Mouse (Mus musculus) spleen, postnatal 36 days (tissue): Measurements from ENCODE around the gene Pfkp.
A peak's percentile ranks its signal among the peaks of the same experiment; 100 is the strongest.

Source experiments
- DNase-seq, 2 experiments: peaks; one replicate each; pipeline ENCODE4 v3.0.0; 2022; ENCODE audit warnings: low spot score in 2 of 2, mixed read lengths in 1 of 2

The Pfkp gene

DNA sequence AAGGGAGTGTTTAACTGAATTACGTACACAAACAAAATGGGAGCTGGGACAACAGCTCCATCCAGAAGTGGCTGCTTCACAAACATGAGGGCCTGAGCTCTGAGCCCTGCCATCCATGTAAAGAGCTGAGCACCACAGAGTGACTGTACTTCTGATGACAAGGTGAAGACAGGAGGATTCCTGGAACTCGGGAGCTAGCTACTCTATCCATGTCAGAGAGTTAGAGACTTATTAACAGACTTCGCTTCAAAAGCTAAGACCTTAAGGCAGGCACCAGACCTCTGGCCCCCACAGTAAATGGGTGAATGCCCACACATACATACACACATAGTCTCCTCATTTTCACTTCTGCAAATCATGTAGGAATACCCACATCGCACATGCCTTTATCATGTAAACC lies 11.6 kb downstream of the Pfkp start:
- DNase-seq = no peak

DNA sequence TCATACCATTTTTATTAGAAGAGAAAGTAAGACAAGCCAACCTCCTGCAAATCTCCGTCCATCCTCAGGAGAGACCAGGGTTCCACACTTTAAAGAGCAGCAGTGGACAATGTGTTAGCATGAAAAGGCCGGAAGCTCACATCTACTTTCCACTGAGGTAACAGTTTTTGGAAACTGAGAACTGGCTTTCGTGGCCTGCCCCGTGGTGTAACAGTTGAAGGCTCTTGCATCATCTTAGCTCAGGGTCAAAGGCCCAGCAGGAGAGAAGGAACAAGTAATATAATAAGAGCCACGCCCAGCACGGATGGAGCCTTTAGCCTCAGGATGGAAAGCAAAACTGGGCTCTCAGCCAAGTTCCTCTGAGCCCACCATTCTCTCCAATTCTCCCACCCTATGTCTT lies 12.1 kb downstream of the Pfkp start:
- peak in 1 of 2 experiments; percentile 48 for DNase-seq

DNA sequence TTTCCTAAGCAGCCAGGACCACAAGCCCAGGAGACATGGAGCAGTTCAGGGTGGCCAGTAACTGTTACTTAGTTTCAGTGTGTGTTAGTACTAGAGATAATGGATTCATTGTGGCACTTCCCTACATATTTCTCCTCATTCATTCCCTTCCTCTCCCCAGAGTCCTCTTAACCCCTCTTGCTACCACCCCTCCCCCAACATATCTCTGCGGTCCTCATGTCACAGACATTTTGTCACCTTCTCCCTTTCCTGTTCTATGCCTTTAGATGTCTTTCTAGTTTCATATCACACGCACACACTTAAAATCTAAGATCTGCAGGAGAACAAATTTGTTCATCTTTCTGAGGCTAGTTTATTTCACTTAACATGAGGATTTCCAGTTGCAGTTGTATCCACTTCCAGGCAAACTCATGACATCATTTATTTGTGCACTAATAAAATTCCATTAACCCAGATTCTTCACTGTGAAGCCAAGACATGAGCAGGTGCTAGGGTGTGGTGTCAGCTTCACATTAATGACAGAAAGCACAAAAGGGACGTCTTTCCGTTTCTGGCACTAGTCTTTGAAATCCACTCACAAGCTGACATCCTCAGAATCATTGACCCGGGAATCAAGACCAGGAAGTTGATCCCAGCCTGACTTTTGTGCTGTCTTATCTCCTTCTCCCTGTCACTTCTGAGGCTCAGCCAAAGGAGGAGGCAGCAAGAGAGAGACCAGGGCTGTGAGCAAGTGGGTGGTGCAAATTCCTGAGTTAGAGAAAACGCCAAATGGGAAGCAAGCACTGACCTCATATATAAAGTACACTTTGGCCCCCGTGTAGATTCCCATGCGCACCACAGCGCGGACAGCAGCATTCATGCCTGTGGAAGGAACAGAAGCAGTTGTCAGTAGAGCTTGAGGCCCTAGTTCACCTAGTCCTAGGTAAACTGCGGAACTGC lies 13.2 kb downstream of the Pfkp start:
- DNase-seq = no peak

DNA sequence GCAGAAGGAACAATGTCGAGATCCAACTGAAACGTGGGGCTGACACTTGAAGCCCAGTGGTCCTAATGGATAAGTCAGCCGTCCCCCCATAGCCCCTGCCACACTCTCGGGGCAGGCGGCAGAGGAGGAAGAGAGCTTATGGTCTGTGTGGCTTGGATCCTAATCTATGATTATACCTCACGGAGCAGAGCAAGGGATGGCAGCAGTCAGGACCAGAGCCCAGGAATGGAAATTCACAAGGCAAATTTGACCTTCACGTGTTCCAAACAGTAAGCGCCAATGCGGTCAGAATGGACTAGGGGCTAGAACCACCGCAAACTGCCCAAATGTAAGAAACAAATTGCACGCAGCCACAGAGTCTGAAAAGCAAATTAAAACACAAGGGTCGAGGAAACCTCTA lies 14.5 kb downstream of the Pfkp start:
- no peak for DNase-seq

DNA sequence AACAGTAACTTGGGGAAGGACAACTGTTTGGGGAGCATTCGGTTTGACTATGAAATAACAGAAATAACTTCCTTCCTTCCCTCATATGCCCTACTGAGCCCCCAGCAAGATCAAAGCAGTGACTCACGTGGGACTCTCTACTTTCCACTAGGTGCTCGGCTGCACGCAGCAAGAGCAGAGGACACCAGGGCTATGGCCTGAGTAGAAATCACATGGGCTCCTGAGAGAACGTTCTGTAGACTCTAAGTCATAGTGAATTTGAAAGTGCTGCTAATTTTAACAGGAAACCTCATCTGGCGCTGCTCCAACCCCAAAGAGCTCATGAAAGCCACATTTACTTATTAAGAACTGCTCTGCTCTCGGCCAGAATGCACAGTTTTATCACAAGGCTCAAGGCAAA lies 15.1 kb downstream of the Pfkp start:
- peak; percentile 69 to 71 for DNase-seq

DNA sequence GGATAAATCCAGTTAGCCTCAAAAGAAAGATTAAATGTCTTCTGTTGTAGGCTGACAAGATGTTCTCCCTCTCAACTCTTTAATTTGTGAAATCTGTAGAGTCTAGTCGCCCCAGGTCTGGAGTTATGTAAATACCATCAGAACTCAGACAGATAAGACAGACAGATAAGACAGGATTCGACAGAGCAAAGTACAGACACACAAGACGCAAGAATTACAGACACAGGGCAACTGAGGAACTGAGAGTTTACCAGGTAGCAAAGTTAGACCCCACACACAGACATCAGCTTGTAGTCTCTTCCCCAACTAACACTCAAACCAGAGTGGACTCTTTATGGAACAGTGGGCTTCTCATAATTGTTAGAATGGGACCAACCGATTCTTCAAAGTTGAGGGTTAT lies 15.6 kb downstream of the Pfkp start:
- no peak for DNase-seq

DNA sequence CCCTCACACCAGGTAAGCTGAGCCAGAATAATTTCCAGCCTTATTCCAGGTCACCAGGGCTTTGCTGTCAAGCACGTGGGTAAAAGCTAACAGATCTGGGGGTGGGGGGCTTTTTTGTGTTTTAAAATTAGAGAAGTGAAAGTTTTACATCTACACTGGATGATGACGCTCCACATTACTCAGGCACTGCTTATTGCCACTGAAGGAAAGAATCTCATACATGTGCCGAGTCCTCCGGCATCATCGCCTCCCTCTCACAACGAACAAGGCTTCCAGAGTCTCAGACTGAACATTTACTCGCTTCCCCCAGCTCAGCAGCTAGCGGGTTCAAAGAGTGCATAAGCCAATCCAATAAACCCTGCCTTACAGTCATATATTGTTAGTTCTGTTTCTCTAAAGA lies 16.1 kb downstream of the Pfkp start:
- DNase-seq = peak in 1 of 2 experiments; percentile 29

DNA sequence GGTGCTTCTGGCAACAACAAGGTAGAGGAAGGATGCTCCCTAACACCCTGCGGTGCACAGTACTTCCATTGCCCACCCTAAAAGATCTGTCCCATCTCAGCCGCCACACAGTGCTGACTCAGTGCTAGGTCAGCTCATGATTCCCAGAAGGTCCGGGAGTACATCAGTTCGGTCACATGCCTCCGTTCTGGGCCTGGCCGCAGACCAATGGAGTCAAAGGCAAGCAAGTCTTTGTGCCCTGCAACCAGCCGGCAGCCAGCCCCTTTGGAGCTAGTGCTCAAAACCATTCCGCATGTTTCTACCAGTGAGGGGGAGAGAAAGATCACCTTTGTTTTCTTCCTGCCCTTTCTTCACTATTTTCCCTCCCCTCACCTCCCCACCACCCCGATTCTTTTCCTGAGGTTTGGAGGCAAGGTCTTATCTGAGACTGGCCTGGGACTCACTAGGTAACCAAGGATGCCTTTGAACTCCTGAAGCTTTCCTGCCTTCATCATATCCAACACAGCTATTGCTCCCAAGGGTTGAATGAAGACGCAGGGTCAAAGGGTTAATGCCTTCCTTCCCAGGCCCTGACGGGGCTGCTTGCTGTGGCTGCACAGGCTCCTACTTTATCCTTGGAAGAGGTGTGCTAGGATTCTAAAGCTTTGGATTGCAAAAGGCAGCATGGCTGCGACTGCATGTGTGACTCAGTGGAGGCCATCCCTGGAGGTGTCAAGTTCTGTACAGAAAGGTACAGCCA lies 16.6 kb downstream of the Pfkp start:
- DNase-seq = no peak

DNA sequence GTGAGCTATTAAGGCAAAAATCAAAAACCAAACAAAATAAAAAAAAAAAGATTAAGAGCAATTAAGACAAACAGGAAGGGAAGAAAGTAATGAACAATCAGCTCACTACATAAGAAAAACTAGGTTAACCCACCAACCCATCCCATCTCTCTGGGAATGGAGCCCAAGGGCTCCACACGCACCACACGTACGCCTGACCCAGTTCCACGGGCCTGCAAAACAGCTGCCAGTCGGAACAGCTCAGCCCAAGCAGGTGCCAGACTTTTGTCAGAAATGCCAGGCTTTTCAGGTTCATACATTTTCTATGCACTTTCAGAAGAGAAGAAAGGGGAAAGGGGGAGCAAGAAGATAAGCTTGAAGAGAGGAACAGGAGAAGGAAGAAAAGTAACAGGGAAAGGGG lies 17.9 kb downstream of the Pfkp start:
- DNase-seq = no peak

DNA sequence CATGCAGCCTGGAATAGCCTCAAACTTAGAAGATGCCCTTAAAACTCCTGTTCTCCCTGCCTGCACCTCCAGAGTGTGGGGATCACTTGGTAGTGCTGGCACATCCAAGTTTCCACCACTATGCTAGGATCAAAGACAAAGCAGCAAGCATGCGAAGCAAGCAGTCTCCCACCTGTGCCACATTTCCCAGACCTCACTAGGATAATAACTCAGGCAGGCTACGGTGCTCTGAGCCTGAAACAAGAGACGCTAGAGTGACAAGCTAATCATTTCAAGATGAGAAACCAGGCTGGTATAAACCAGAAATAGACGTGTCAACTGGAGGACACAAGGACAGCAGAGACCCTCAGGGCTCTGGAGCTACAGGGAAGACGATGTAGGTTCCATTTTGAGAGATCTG lies 18.6 kb downstream of the Pfkp start:
- DNase-seq = no peak

DNA sequence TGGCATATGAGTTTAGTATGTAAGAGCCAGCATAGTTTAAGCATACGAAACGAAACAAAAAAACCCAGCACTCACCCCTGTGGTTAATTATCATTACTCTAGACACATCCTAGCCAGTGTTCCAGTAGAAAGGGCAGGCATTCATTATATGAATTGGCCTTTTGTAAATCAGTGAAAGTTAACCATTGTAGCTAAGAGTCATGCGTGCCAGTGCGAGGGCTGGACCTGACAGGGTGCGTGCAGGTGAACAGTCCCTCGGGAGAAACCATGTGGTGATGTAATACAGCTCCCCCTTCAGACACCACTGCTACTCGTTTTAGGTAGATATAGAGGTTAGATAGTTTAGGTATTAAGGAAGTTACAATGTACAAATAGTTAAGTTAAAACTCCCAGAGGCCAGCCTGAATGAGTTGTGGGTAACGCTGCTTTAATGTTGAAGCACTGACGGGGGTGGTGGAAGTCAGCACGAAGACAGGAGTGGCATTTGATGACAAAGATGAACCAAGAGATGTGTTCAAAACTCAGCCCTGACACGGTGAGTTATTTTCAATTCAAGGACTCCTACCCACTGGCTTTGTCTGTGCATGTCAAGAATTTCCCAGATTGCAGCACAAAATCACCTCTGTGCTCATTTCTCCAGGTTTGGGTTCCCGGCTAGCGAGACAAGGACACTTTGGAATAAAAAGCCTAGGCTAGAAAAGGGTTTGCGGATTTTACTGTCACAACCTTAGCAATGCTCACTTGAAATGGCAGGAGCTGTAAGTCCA lies 19.4 kb downstream of the Pfkp start:
- DNase-seq = no peak

DNA sequence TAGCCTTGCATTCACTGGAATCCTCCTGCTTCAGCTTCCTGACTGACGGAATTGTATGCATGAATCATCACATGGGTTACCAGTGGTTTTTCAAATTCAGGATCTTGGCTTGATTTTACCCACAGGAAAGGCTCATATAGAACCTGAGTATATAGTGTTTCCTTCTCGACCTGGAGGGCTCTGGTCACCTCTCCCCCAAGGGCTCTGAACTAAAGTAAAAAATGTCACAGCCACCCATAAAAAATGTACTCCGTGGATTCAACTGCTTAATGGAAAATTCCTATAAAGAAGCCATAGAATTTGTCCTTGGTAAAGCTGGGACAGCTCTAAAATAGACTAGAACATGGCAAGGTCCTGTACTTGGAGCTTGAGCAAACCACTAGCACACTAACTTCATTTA lies 20.3 kb downstream of the Pfkp start:
- no peak for DNase-seq

DNA sequence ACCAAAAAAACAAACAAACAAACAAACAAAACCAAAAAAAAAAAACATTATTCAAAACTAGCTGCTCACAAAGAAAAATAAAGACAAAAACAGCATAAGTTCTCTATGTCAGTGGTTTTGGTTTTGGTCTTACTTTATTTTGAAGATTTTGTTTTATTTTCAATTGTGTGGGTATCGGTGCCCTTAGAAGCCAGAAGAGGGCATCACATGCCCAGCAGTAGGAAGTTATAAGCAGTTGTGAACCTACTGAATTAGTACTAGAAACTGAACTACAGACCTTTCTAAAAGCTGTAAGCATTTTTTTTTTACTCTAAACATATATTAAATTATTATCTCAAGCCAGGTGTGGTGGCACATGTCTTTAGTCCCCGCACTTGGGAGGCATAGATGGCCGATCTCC lies 21.2 kb downstream of the Pfkp start:
- DNase-seq = no peak

DNA sequence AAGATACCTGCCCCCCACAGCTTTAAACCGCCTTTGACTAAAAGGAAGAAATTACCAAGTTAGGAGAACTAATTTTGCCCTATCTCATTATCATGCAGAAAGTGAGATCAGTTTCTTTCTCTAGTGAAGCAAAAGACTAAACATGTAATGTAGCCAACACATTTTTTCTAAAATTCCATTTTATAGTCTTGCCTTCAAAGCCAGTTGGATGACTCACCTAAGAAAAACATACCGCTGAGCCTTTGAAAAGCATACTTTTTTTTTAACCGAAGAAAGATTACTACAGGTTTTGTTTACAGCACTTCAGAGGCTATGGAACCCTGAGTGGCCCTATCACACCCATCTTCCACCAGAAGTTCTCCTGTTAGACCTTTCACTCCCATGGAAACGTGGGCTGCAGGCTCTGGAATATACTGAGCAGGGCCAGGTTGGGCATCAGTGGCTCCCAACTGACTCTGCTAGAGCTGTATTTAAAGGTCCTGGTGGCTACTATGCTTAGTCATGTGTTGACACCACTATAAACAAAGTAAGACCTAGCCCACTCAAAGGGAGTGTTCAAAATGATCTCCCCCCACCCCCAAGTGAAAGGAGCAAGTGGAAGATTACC lies 22.0 kb downstream of the Pfkp start:
- DNase-seq = no peak

DNA sequence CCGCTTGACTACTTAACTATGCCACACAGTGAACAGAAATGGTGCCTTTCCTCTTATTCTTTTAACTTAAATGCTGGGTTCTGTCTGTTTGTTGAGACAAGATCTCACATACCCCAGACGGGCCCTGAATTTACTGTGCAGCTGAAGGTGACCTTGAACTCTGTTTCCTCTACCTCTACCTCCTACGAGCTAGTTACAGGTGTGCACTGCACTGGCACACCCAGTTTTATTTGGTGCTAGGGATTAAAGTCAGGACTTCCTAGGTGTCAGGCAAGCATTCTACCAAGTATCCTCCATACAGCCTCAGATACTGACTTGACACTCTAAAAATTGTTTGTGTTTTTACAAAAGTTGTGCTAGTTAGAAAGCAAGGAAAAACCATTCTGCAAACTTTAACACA lies 22.6 kb downstream of the Pfkp start:
- no peak for DNase-seq

DNA sequence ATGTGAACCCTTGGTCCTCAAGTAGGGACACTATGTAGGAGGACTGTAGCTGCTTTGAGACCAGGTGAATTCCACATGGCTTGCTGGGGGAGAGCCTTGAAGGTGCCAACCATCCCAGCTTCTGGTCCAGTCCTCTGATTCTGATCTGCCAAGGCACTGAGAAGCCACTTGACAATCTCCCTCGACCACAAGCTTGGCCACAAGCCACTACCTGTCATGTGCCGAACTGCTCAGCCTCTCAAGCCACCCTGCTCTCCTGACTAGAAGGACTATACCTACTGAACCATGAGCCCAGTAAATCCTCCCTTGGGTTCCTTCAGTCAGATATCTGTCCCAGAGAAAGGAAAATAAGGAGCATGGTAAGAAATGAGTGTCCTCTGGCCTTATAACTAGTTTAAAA lies 24.0 kb downstream of the Pfkp start:
- DNase-seq = no peak

DNA sequence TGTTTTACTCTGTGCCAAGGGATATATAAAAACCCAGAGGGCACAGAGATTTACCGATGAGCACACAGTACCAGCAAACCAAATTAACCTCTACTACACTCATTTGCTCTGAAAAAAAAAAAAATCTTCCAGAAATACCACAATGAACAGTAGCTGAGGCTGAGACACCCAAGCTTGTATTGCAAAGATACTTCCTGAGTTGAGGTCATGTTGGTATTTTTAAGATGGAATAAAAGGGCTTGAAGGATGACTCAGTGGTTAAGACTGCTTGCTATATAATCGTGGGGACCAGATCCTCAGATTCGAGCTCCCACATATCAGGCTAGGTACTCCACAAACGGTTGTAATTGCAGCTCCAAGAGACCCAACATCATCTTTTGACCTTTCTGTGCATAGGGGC lies 24.5 kb downstream of the Pfkp start:
- no peak for DNase-seq

DNA sequence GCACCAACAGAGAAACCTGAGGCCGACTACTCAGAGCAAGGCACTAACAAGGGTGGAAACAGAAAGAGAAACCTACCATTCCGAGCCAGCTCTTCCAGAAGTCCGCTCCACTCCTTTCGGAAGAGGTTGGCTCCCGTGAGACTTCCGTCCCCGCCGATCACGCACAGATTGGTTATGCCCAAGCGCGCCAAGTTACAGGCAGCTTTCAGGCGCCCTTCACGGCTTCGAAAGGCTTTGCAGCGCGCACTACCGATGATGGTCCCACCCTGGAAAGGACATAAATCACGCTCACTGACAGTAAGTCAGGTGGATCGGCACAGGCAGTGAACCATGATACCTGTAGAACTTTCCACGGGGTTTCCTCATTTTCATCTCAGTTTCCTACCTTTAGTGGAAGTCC lies 26.7 kb downstream of the Pfkp start:
- DNase-seq = no peak

DNA sequence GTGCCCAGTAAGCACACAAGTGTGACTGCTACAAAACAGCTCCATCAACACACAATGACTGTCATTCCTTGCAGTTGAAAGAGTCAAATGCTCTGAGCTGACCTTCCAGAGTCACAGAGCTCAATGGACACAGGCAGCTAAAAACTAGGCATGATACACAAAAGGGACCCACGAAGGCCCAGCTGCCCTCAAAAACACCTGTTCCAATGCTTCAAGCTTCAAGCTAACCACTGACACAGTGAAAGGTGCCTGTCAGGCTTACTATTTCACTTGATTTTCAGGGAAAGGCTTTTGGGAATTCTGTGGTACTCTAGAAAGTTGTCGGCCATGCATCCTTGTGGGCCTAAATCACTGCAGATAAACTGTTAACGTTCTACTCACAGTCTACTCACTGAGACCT lies 28.3 kb downstream of the Pfkp start:
- DNase-seq = no peak

DNA sequence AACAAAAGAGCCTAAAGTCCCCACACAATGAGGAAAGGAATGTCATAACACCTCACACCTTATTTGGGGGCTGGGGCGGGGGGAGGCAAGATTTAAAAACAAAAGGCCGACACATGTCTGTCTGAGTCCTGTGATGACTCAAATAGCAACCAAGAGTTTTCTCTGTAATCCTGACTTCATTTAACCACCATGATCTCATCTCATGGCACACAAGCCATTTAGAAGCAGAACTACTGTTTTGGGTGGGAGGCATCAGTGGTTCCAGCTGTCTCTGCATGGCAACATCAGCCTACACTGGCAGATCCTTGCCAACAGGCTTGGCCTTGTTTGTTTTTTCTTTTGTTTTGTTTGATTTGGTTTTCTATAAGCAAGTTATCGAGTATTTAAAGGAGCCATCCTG lies 29.9 kb downstream of the Pfkp start:
- no peak for DNase-seq

DNA sequence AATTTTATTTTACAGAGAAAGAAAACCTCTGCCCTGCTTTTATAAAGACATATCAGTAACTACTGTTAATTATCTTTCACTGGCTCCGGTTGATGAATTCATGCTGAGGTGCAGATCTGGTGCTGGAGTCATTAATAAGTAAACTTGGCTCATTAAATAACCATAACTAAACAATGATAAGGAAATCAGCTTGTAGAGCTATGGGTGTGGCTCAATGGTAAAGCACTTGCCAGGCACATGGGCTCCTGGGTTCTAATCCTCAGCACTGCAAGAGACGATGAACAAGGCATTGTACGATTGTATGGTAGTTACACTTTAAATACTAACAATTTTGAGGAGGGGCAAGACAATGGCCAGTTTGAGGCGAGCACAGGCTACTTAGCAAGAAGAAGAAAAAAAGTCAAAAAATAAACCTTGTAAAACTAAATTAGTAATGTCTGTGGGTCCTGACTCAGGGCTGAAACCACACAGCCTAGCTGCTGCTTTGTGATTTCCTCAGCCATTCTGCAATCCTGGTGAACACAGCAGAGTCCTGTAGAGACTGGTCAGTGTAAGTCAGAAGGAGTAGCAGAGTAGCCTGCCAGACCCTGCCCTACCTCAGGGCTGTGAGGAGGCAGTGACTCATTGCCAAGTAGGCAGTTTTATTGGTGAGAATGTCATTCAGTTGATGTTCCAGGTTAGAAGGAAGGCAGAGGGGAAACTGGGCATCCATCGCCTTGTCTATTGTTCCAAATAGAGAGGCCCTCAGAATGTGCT lies 34.7 kb downstream of the Pfkp start:
- no peak for DNase-seq
